Mouse (Mus musculus): ENCODE results near the gene Hdgfl3. TPM values are rescaled to one million over a fixed set of nuclear protein-coding genes. Genes with fewer than 3 reads are reported as not detected.

The Hdgfl3 gene
- polyA plus RNA-seq, 1 experiment from 2014 or later = 12.9 TPM

- Histone ChIP-seq H3K4me2 (ENCODE audit: low read length) (peak overlapping the region; percentile 87), H3K36me3 (ENCODE audit: insufficient read depth, low read length) (no peaks in the 10 kb centered on the region), H3K4me1 (replicated peaks; ENCODE audit: insufficient read depth, low read length) (no peaks in the 10 kb centered on the region), H3K9ac (ENCODE audit: low read depth, low read length) (peak overlapping the region; percentile 93), H3K9me3 (replicated peaks; ENCODE audit: low read length) (no peaks in the 10 kb centered on the region), H3K4me3 (replicated peaks; ENCODE audit: low read depth, low read length) (peak overlapping the region; percentile 83), H3K27ac (peak overlapping the region; percentile 84), H3K27me3 (ENCODE audit: insufficient read depth, low read length) (peaks cover 3% of the 10 kb centered on the region; the same call in 1 of the 2 replicates)
- peak; percentile 76 for ATAC-seq (replicated peaks; ENCODE audit: low FRiP score, low read depth)
- DNase-seq (ENCODE audit: low spot score) = peak; percentile 71
- no peak for TF ChIP-seq CTCF (IDR thresholded peaks at IDR 0.05; ENCODE audit: low read depth)
- under 1% methylated on average over 95 of the region's 103 CpGs for WGBS
Measured at GRCm38 (mm10) chr7:81933601-81934266, 539 bp downstream of the Hdgfl3 start.

DNA sequence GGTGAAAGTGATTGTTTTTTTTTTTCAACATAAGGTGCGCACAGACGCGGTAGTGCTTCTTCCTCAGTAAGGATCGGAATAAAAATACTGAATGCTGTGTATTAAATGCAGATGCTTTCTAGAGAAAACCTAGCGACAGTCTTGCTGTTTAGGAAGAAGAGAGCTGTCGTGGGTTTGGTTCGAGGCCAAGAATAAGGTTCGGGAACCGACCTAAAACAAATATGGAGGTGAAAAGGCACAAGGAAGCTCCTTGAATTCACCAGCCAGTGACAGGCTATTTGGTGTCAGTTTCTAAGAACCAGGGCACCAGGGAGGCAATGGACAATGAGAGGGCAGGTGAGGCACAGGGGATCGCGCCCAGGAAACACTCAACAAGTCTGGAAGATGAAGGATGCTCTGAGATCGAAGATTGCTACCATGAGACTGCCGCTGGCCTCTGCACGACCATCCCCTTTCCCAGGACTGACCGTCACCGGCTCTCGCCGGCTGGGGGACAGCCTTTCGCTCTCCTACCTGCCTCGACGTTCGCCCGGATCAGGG, 1.1 kb downstream of the Hdgfl3 start:
- Histone ChIP-seq H3K4me1 (replicated peaks; ENCODE audit: insufficient read depth, low read length) (no peaks in the 10 kb centered on the region), H3K36me3 (ENCODE audit: insufficient read depth, low read length) (no peaks in the 10 kb centered on the region), H3K4me2 (ENCODE audit: low read length) (peak overlapping the region; percentile 87), H3K4me3 (replicated peaks; ENCODE audit: low read depth, low read length) (peak overlapping the region; percentile 83), H3K27me3 (ENCODE audit: insufficient read depth, low read length) (peaks cover 3% of the 10 kb centered on the region; the same call in 1 of the 2 replicates), H3K9ac (ENCODE audit: low read depth, low read length) (peak overlapping the region; percentile 93), H3K9me3 (replicated peaks; ENCODE audit: low read length) (no peaks in the 10 kb centered on the region), H3K27ac (peak overlapping the region; percentile 84; the same call in 1 of the 2 replicates)
- 6% methylated on average over 23 of the region's 23 CpGs for WGBS
- ATAC-seq (replicated peaks; ENCODE audit: low FRiP score, low read depth) (no peak), DNase-seq (ENCODE audit: low spot score) (peak; percentile 15)
- TF ChIP-seq CTCF (IDR thresholded peaks at IDR 0.05; ENCODE audit: low read depth) = no peak

- peak overlapping the region; percentile 87 for H3K4me2 ChIP-seq (ENCODE audit: low read length)
- H3K9me3 ChIP-seq (replicated peaks; ENCODE audit: low read length) = no peaks in the 10 kb centered on the region
- no peaks in the 10 kb centered on the region for H3K36me3 ChIP-seq (ENCODE audit: insufficient read depth, low read length)
- 32% methylated on average over 5 of the region's 5 CpGs for WGBS
- peak overlapping the region; percentile 93; the same call in 1 of the 2 replicates for H3K9ac ChIP-seq (ENCODE audit: low read depth, low read length)
- no peak overlapping the region for H3K27ac ChIP-seq
- H3K4me3 ChIP-seq (replicated peaks; ENCODE audit: low read depth, low read length) = peak overlapping the region; percentile 83
- no peak for TF ChIP-seq CTCF (IDR thresholded peaks at IDR 0.05; ENCODE audit: low read depth)
- H3K4me1 ChIP-seq (replicated peaks; ENCODE audit: insufficient read depth, low read length) = no peaks in the 10 kb centered on the region
- peaks cover 3% of the 10 kb centered on the region; the same call in 1 of the 2 replicates for H3K27me3 ChIP-seq (ENCODE audit: insufficient read depth, low read length)
- DNase-seq (ENCODE audit: low spot score) (peak; percentile 61), ATAC-seq (replicated peaks; ENCODE audit: low FRiP score, low read depth) (no peak)
Measured at GRCm38 (mm10) chr7:81932521-81933045, 1.7 kb downstream of the Hdgfl3 start.

- TF ChIP-seq CTCF (IDR thresholded peaks at IDR 0.05; ENCODE audit: low read depth) = no peak
- no peak overlapping the region for H3K4me2 ChIP-seq (ENCODE audit: low read length)
- WGBS = 72% methylated on average over 7 of the region's 7 CpGs
- no peaks in the 10 kb centered on the region for H3K36me3 ChIP-seq (ENCODE audit: insufficient read depth, low read length)
- H3K27me3 ChIP-seq (ENCODE audit: insufficient read depth, low read length) = no peaks in the 10 kb centered on the region
- H3K27ac ChIP-seq = no peak overlapping the region
- H3K9ac ChIP-seq (ENCODE audit: low read depth, low read length) = no peak overlapping the region
- DNase-seq (ENCODE audit: low spot score) (no peak), ATAC-seq (replicated peaks; ENCODE audit: low FRiP score, low read depth) (no peak)
- no peaks in the 10 kb centered on the region for H3K9me3 ChIP-seq (replicated peaks; ENCODE audit: low read length)
- H3K4me3 ChIP-seq (replicated peaks; ENCODE audit: low read depth, low read length) = no peak overlapping the region
- H3K4me1 ChIP-seq (replicated peaks; ENCODE audit: insufficient read depth, low read length) = no peaks in the 10 kb centered on the region
Measured at GRCm38 (mm10) chr7:81928998-81929397, 5.3 kb downstream of the Hdgfl3 start.

DNA sequence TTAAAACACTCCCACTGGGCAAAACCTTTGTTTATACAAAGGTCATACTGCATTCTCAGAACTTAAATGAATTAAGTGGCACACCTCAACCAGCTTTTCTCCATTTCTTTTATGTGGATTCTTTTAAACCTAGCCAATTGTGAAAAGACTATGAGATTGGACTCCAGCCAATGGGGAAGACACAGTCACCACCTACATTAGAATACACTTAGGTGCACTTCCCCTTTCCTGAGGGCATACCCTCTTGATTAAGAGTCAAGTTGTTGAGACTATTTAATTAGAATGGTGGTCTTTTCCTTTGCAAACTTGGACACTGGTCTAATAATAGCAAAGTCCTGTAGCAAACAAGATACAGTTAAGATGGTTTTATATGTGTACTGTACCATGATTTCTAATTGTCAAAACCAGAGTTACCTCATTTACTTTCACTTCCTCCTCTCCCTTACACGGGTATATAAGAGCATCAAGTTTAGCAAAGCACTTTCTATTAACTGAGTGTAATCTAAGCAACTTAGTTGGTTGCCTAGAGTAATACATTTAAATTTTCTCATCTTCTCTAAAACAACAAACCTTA, 12.8 kb downstream of the Hdgfl3 start:
- H3K4me2 ChIP-seq (ENCODE audit: low read length) = no peak overlapping the region
- 79% methylated on average over 1 of the region's 1 CpGs for WGBS
- no peak for ATAC-seq (replicated peaks; ENCODE audit: low FRiP score, low read depth)
- no peak overlapping the region for H3K9ac ChIP-seq (ENCODE audit: low read depth, low read length)
- no peak for TF ChIP-seq CTCF (IDR thresholded peaks at IDR 0.05; ENCODE audit: low read depth)
- H3K4me1 ChIP-seq (replicated peaks; ENCODE audit: insufficient read depth, low read length) = no peaks in the 10 kb centered on the region
- no peaks in the 10 kb centered on the region for H3K36me3 ChIP-seq (ENCODE audit: insufficient read depth, low read length)
- H3K27ac ChIP-seq = no peak overlapping the region
- DNase-seq (ENCODE audit: low spot score) = no peak
- H3K9me3 ChIP-seq (replicated peaks; ENCODE audit: low read length) = no peaks in the 10 kb centered on the region
- no peak overlapping the region for H3K4me3 ChIP-seq (replicated peaks; ENCODE audit: low read depth, low read length)
- H3K27me3 ChIP-seq (ENCODE audit: insufficient read depth, low read length) = no peaks in the 10 kb centered on the region

DNA sequence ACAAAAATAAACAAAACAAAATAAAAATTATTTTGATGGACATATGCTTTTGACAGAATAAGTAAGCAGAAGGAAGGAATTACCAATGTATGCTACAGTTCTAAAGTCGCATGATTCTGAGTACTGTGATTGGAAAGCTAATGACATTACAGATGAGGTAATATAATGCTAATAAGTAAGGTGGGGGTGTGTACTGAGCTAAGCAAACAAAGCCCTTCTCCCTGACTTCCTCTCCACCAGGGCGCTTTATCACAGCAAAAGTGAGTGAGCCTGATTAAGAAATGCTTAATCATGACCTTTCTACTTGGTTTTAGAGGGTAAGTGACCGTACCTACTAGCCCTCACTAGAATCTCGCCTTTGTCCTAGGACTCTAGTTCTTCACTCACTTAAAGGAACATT, 14.0 kb downstream of the Hdgfl3 start:
- ATAC-seq (replicated peaks; ENCODE audit: low FRiP score, low read depth) (no peak), DNase-seq (ENCODE audit: low spot score) (no peak)
- Histone ChIP-seq H3K9ac (ENCODE audit: low read depth, low read length) (no peak overlapping the region), H3K9me3 (replicated peaks; ENCODE audit: low read length) (no peaks in the 10 kb centered on the region), H3K4me3 (replicated peaks; ENCODE audit: low read depth, low read length) (no peak overlapping the region), H3K27me3 (ENCODE audit: insufficient read depth, low read length) (no peaks in the 10 kb centered on the region), H3K4me1 (replicated peaks; ENCODE audit: insufficient read depth, low read length) (no peaks in the 10 kb centered on the region), H3K27ac (no peak overlapping the region), H3K4me2 (ENCODE audit: low read length) (no peak overlapping the region), H3K36me3 (ENCODE audit: insufficient read depth, low read length) (no peaks in the 10 kb centered on the region)
- TF ChIP-seq CTCF (IDR thresholded peaks at IDR 0.05; ENCODE audit: low read depth) = no peak
- 83% methylated on average over 4 of the region's 4 CpGs for WGBS

Measured in kidney, postnatal 0 days (tissue).